Mouse (Mus musculus) CH12.LX (cell line): ENCODE data around the gene Msh3.

Experiments
- CHD1 ChIP-seq: IDR thresholded peaks from 2 replicates; pipeline ENCODE4 v1.6.1; 2012; ENCODE audit warnings: low read depth, low read length, improper control_type of control experiment, inconsistent platforms
- CTCF ChIP-seq, 2 experiments: IDR thresholded peaks in 1 of 2; conservative IDR thresholded peaks in 1 of 2; 2 replicates each; pipeline ENCODE4 v1.5.1; 2011 to 2012; ENCODE audit warnings: low read depth in 2 of 2, low read length in 2 of 2, improper control_type of control experiment in 1 of 2, inconsistent platforms in 1 of 2, mild to moderate bottlenecking in 1 of 2, moderate library complexity in 1 of 2
- E2F4 ChIP-seq: IDR thresholded peaks from 2 replicates; pipeline ENCODE4 v1.6.1; 2011; ENCODE audit warnings: low read depth, low read length, improper control_type of control experiment; ENCODE audit not compliant: insufficient replicate concordance
- JUND ChIP-seq: conservative IDR thresholded peaks from 2 replicates; pipeline ENCODE4 v1.6.1; 2011; ENCODE audit warnings: low read depth, low read length, improper control_type of control experiment
- MAX ChIP-seq: IDR thresholded peaks from 2 replicates; pipeline ENCODE4 v1.6.1; 2011; ENCODE audit warnings: low read length, improper control_type of control experiment
- MEF2A ChIP-seq: IDR thresholded peaks from 2 replicates; pipeline ENCODE4 v1.6.1; 2014; ENCODE audit warnings: low read depth, mild to moderate bottlenecking, inconsistent platforms, low read length, improper control_type of control experiment, borderline replicate concordance
- NELFE ChIP-seq: IDR thresholded peaks from 2 replicates; pipeline ENCODE4 v1.6.1; 2011; ENCODE audit warnings: low read depth, low read length, improper control_type of control experiment
- NRF1 ChIP-seq: IDR thresholded peaks from 2 replicates; pipeline ENCODE4 v1.6.1; 2014; ENCODE audit warnings: low read depth, mild to moderate bottlenecking, inconsistent platforms, low read length, improper control_type of control experiment, moderate library complexity
- POLR2A ChIP-seq: IDR thresholded peaks from 2 replicates; pipeline ENCODE4 v1.6.1; 2011; ENCODE audit warnings: low read depth, mild to moderate bottlenecking, improper control_type of control experiment, low read length
- POLR2AphosphoS2 ChIP-seq: IDR thresholded peaks from 2 replicates; pipeline ENCODE4 v1.6.1; 2011; ENCODE audit warnings: low read depth, low read length, improper control_type of control experiment
- TCF12 ChIP-seq: IDR thresholded peaks from 2 replicates; pipeline ENCODE4 v1.6.1; 2014; ENCODE audit warnings: low read depth, mild to moderate bottlenecking, inconsistent platforms, low read length, improper control_type of control experiment
- ZNF384 ChIP-seq: IDR thresholded peaks from 2 replicates; pipeline ENCODE4 v1.6.1; 2012; ENCODE audit warnings: low read depth, low read length, improper control_type of control experiment, inconsistent platforms

GRCm38 (mm10) chr13:92296490-92296889 lies 58.3 kb downstream of the Msh3 start:
- TF ChIP-seq MAX (no peak), NELFE (no peak), POLR2AphosphoS2 (no peak), E2F4 (no peak), POLR2A (no peak), CTCF (conservative IDR thresholded peaks at IDR 0.05 in 1 of 2, IDR thresholded peaks at IDR 0.05 in 1 of 2; ENCODE audit: low read depth in 2 of 2, low read length in 2 of 2) (no peak), TCF12 (no peak), MEF2A (no peak), ZNF384 (no peak), NRF1 (no peak), CHD1 (no peak), JUND (no peak)
